Mouse (Mus musculus): Measurements from ENCODE around the gene Prpf8. TPM values are rescaled to one million over a fixed set of nuclear protein-coding genes. Genes with fewer than 3 reads are reported as not detected.

Gene Prpf8
- 104 TPM for polyA plus RNA-seq (2012; fragmentation: generic; extraction: Trizol)
- long read RNA-seq, experiment 1, partial matches to known transcripts, result 14 of 15 reads
- long read RNA-seq, experiment 1, other reads (novel, unspliced or antisense), result 1 of 15 reads
- long read RNA-seq, experiment 2, partial matches to known transcripts, result 102 of 110 reads
- long read RNA-seq, experiment 2, other reads (novel, unspliced or antisense), result 8 of 110 reads

GRCm38 (mm10) chr11:75486601-75487285, at the start of gene Prpf8:
Prpf8 (plus strand) TSS chr11:75486816.
- peaks cover 32% of the 10 kb centered on the region for H3K79me3 ChIP-seq (ENCODE audit: low read depth)
- H3ac ChIP-seq (ENCODE audit: control insufficient read depth, insufficient read length, low read depth), result peak within 1 kb of the TSS; percentile 83
- TF ChIP-seq MYOG (IDR thresholded peaks at IDR 0.05; ENCODE audit: control insufficient read depth, extremely low read depth, insufficient read length), result no peak
- peak; percentile 49 for TF ChIP-seq MAX (IDR thresholded peaks at IDR 0.05)
- no peak for TF ChIP-seq USF1 (IDR thresholded peaks at IDR 0.05; ENCODE audit: low read depth)
- TF ChIP-seq MYOD1 (IDR thresholded peaks at IDR 0.05; ENCODE audit: control insufficient read depth, insufficient read length, low read depth), result peak; percentile 7
- H3K27me3 ChIP-seq (ENCODE audit: control insufficient read depth, insufficient read depth, insufficient read length), result no peaks in the 10 kb centered on the region
- H3K4me3 ChIP-seq (ENCODE audit: insufficient read depth, poor library complexity, severe bottlenecking), result peak within 1 kb of the TSS; percentile 92
- peaks cover 48% of the 10 kb centered on the region for H3K79me2 ChIP-seq (ENCODE audit: control insufficient read depth, insufficient read depth)
- H3K36me3 ChIP-seq (ENCODE audit: control insufficient read depth, insufficient read depth), result peaks cover 40% of the 10 kb centered on the region

GRCm38 (mm10) chr11:75438194-75438593, 48.4 kb upstream of the Prpf8 start:
- no peaks in the 10 kb centered on the region for H3K79me2 ChIP-seq (ENCODE audit: control insufficient read depth, insufficient read depth)
- H3K4me3 ChIP-seq (ENCODE audit: insufficient read depth, poor library complexity, severe bottlenecking), result no peak overlapping the region
- H3ac ChIP-seq (ENCODE audit: control insufficient read depth, insufficient read length, low read depth), result no peak overlapping the region
- H3K27me3 ChIP-seq (ENCODE audit: control insufficient read depth, insufficient read depth, insufficient read length), result no peaks in the 10 kb centered on the region
- TF ChIP-seq CEBPB (IDR thresholded peaks at IDR 0.05; ENCODE audit: low read depth) (no peak), USF1 (IDR thresholded peaks at IDR 0.05; ENCODE audit: low read depth) (no peak), CTCF (IDR thresholded peaks at IDR 0.05; ENCODE audit: control insufficient read depth, insufficient read depth, insufficient read length) (no peak), FOSL1 (IDR thresholded peaks at IDR 0.05; ENCODE audit: insufficient read depth, low read length, poor library complexity, severe bottlenecking) (no peak), MYOD1 (IDR thresholded peaks at IDR 0.05; ENCODE audit: control insufficient read depth, insufficient read length, low read depth) (no peak), MAX (IDR thresholded peaks at IDR 0.05) (no peak), MYOG (IDR thresholded peaks at IDR 0.05; ENCODE audit: control insufficient read depth, extremely low read depth, insufficient read length) (no peak)
- no peaks in the 10 kb centered on the region for H3K79me3 ChIP-seq (ENCODE audit: low read depth)
- H3K36me3 ChIP-seq (ENCODE audit: control insufficient read depth, insufficient read depth), result peaks cover 25% of the 10 kb centered on the region

GRCm38 (mm10) chr11:75438804-75439203, 47.8 kb upstream of the Prpf8 start:
- H3K36me3 ChIP-seq (ENCODE audit: control insufficient read depth, insufficient read depth), result peaks cover 30% of the 10 kb centered on the region
- no peaks in the 10 kb centered on the region for H3K27me3 ChIP-seq (ENCODE audit: control insufficient read depth, insufficient read depth, insufficient read length)
- H3K79me3 ChIP-seq (ENCODE audit: low read depth), result no peaks in the 10 kb centered on the region
- no peak overlapping the region for H3ac ChIP-seq (ENCODE audit: control insufficient read depth, insufficient read length, low read depth)
- no peak overlapping the region for H3K4me3 ChIP-seq (ENCODE audit: insufficient read depth, poor library complexity, severe bottlenecking)
- TF ChIP-seq USF1 (IDR thresholded peaks at IDR 0.05; ENCODE audit: low read depth) (no peak), MYOG (IDR thresholded peaks at IDR 0.05; ENCODE audit: control insufficient read depth, extremely low read depth, insufficient read length) (no peak), CEBPB (IDR thresholded peaks at IDR 0.05; ENCODE audit: low read depth) (no peak), MAX (IDR thresholded peaks at IDR 0.05) (no peak), FOSL1 (IDR thresholded peaks at IDR 0.05; ENCODE audit: insufficient read depth, low read length, poor library complexity, severe bottlenecking) (no peak), CTCF (IDR thresholded peaks at IDR 0.05; ENCODE audit: control insufficient read depth, insufficient read depth, insufficient read length) (no peak), MYOD1 (IDR thresholded peaks at IDR 0.05; ENCODE audit: control insufficient read depth, insufficient read length, low read depth) (no peak)
- H3K79me2 ChIP-seq (ENCODE audit: control insufficient read depth, insufficient read depth), result no peaks in the 10 kb centered on the region

GRCm38 (mm10) chr11:75439363-75439762, 47.3 kb upstream of the Prpf8 start, which contains the start of gene Serpinf2:
Serpinf2 (minus strand) TSS chr11:75439591.
- Histone ChIP-seq H3ac (ENCODE audit: control insufficient read depth, insufficient read length, low read depth) (no peak within 1 kb of the TSS), H3K27me3 (ENCODE audit: control insufficient read depth, insufficient read depth, insufficient read length) (no peaks in the 10 kb centered on the region), H3K36me3 (ENCODE audit: control insufficient read depth, insufficient read depth) (peaks cover 32% of the 10 kb centered on the region), H3K4me3 (ENCODE audit: insufficient read depth, poor library complexity, severe bottlenecking) (no peak within 1 kb of the TSS), H3K79me2 (ENCODE audit: control insufficient read depth, insufficient read depth) (no peaks in the 10 kb centered on the region), H3K79me3 (ENCODE audit: low read depth) (no peaks in the 10 kb centered on the region)
- TF ChIP-seq FOSL1 (IDR thresholded peaks at IDR 0.05; ENCODE audit: insufficient read depth, low read length, poor library complexity, severe bottlenecking) (no peak), CEBPB (IDR thresholded peaks at IDR 0.05; ENCODE audit: low read depth) (no peak), MYOD1 (IDR thresholded peaks at IDR 0.05; ENCODE audit: control insufficient read depth, insufficient read length, low read depth) (no peak), MYOG (IDR thresholded peaks at IDR 0.05; ENCODE audit: control insufficient read depth, extremely low read depth, insufficient read length) (no peak), USF1 (IDR thresholded peaks at IDR 0.05; ENCODE audit: low read depth) (no peak), MAX (IDR thresholded peaks at IDR 0.05) (no peak), CTCF (IDR thresholded peaks at IDR 0.05; ENCODE audit: control insufficient read depth, insufficient read depth, insufficient read length) (no peak)

GRCm38 (mm10) chr11:75439951-75440350, 46.7 kb upstream of the Prpf8 start:
- Histone ChIP-seq H3ac (ENCODE audit: control insufficient read depth, insufficient read length, low read depth) (no peak overlapping the region), H3K36me3 (ENCODE audit: control insufficient read depth, insufficient read depth) (peaks cover 38% of the 10 kb centered on the region), H3K4me3 (ENCODE audit: insufficient read depth, poor library complexity, severe bottlenecking) (no peak overlapping the region), H3K79me3 (ENCODE audit: low read depth) (no peaks in the 10 kb centered on the region), H3K79me2 (ENCODE audit: control insufficient read depth, insufficient read depth) (no peaks in the 10 kb centered on the region), H3K27me3 (ENCODE audit: control insufficient read depth, insufficient read depth, insufficient read length) (no peaks in the 10 kb centered on the region)
- no peak for TF ChIP-seq USF1 (IDR thresholded peaks at IDR 0.05; ENCODE audit: low read depth)
- TF ChIP-seq CTCF (IDR thresholded peaks at IDR 0.05; ENCODE audit: control insufficient read depth, insufficient read depth, insufficient read length), result no peak
- TF ChIP-seq MAX (IDR thresholded peaks at IDR 0.05), result no peak
- no peak for TF ChIP-seq CEBPB (IDR thresholded peaks at IDR 0.05; ENCODE audit: low read depth)
- TF ChIP-seq MYOD1 (IDR thresholded peaks at IDR 0.05; ENCODE audit: control insufficient read depth, insufficient read length, low read depth), result no peak
- no peak for TF ChIP-seq FOSL1 (IDR thresholded peaks at IDR 0.05; ENCODE audit: insufficient read depth, low read length, poor library complexity, severe bottlenecking)
- no peak for TF ChIP-seq MYOG (IDR thresholded peaks at IDR 0.05; ENCODE audit: control insufficient read depth, extremely low read depth, insufficient read length)

Data from C2C12 (cell line).